Mouse (Mus musculus) G1E (cell line): ENCODE results near the gene Hist2h3c2.

Source experiments
- CTCF ChIP-seq: IDR thresholded peaks from 2 replicates; pipeline ENCODE4 v1.5.1; 2012; ENCODE audit warnings: low read depth, low read length, inconsistent platforms, mixed read lengths
- GATA2 ChIP-seq: IDR thresholded peaks from 2 replicates; pipeline ENCODE4 v1.6.1; 2012; ENCODE audit warnings: low read depth, low read length, inconsistent platforms, borderline replicate concordance

GRCm38 (mm10) chr3:96219191-96219641 is 19.7 kb downstream of the Hist2h3c2 start:
- no peak for TF ChIP-seq CTCF
- TF ChIP-seq GATA2 = no peak
